Mouse (Mus musculus): Measurements from ENCODE around the gene Scml4.
A peak's percentile ranks its signal among the peaks of the same experiment; 100 is the strongest.

Scml4 gene

GRCm38 (mm10) chr10:42952046-42952420 lies 91.9 kb downstream of the Scml4 start:
- no peak for DNase-seq

GRCm38 (mm10) chr10:42953601-42954000 lies 93.4 kb downstream of the Scml4 start:
- DNase-seq, result no peak

GRCm38 (mm10) chr10:42955205-42955604 lies 95.0 kb downstream of the Scml4 start:
- no peak for DNase-seq

- peak; percentile 69 for DNase-seq
These were observed 97.9 kb downstream of the Scml4 start for GRCm38 (mm10) chr10:42957881-42958651.

- DNase-seq, result no peak
These were observed 98.5 kb downstream of the Scml4 start for GRCm38 (mm10) chr10:42958686-42959085.

GRCm38 (mm10) chr10:42961771-42962170 lies 101.6 kb downstream of the Scml4 start:
- no peak for DNase-seq

GRCm38 (mm10) chr10:42962181-42962601 lies 102.0 kb downstream of the Scml4 start:
- no peak for DNase-seq

GRCm38 (mm10) chr10:42962655-42963054 lies 102.5 kb downstream of the Scml4 start:
- no peak for DNase-seq

GRCm38 (mm10) chr10:42963061-42963460 lies 102.9 kb downstream of the Scml4 start:
- no peak for DNase-seq

GRCm38 (mm10) chr10:42968332-42968731 lies 108.2 kb downstream of the Scml4 start:
- no peak for DNase-seq

GRCm38 (mm10) chr10:42972504-42973172 lies 112.5 kb downstream of the Scml4 start:
- peak; percentile 61 for DNase-seq

- DNase-seq, result no peak
These were observed 113.4 kb downstream of the Scml4 start for GRCm38 (mm10) chr10:42973537-42973936.

GRCm38 (mm10) chr10:42976577-42976976 lies 116.4 kb downstream of the Scml4 start:
- no peak for DNase-seq

GRCm38 (mm10) chr10:42978346-42978745 lies 118.2 kb downstream of the Scml4 start:
- no peak for DNase-seq

GRCm38 (mm10) chr10:42980999-42981757 lies 121.0 kb downstream of the Scml4 start:
- no peak for DNase-seq

GRCm38 (mm10) chr10:42984886-42985285 lies 124.7 kb downstream of the Scml4 start:
- no peak for DNase-seq

GRCm38 (mm10) chr10:42987594-42988052 lies 127.5 kb downstream of the Scml4 start:
- no peak for DNase-seq

GRCm38 (mm10) chr10:42988627-42989026 lies 128.5 kb downstream of the Scml4 start:
- DNase-seq, result no peak

GRCm38 (mm10) chr10:42989910-42990309 lies 129.7 kb downstream of the Scml4 start:
- no peak for DNase-seq

- no peak for DNase-seq
These were observed 130.8 kb downstream of the Scml4 start for GRCm38 (mm10) chr10:42991018-42991417.

- DNase-seq, result no peak
These were observed 134.2 kb downstream of the Scml4 start for GRCm38 (mm10) chr10:42994331-42994782.

- DNase-seq, result no peak
These were observed 135.3 kb downstream of the Scml4 start for GRCm38 (mm10) chr10:42995484-42995895.

GRCm38 (mm10) chr10:42997278-42997677 lies 137.1 kb downstream of the Scml4 start:
- no peak for DNase-seq

Measured in right cerebral cortex, postnatal 25 days (tissue).